Mouse (Mus musculus): ENCODE data around the gene Serinc2. TPM values are rescaled to one million over a fixed set of nuclear protein-coding genes. Genes with fewer than 3 reads are reported as not detected.

Gene Serinc2
- total RNA-seq, 2 experiments from 2014 or later = 11.5 to 12.8 TPM

Other genes with a start within 250 kb of the Serinc2 start
- 10 to 100 TPM; 14.6 to 15.8 TPM for gene Col16a1, start 231.4 kb downstream of the Serinc2 start, total RNA-seq (2021)
- gene Pef1, start 176.6 kb downstream of the Serinc2 start, total RNA-seq (2021) = 10 to 100 TPM; 79.7 to 82.3 TPM
- gene Hcrtr1, start 139.8 kb downstream of the Serinc2 start, total RNA-seq (2021) = 1 to 10 TPM; 1.6 to 2.4 TPM
- 10 to 100 TPM; 10.5 to 19.5 TPM for gene Tinagl1, start 104.1 kb downstream of the Serinc2 start, total RNA-seq (2021)
- not detected for gene Gm853, start 56.8 kb downstream of the Serinc2 start, total RNA-seq (2021)
- gene Fabp3, start 29.4 kb upstream of the Serinc2 start, total RNA-seq (2021) = 100 to 1,000 TPM; 135 to 150 TPM
- gene Gm10570, start 29.5 kb upstream of the Serinc2 start, total RNA-seq (2021) = under 1 TPM in 1 of 2 experiments, not detected in 1; 0.75 TPM
- gene Zcchc17, start 80.7 kb upstream of the Serinc2 start, total RNA-seq (2021) = 10 to 100 TPM; 59.3 to 70.6 TPM
- 10 to 100 TPM; 21.9 to 24.3 TPM for gene Snrnp40, start 80.9 kb upstream of the Serinc2 start, total RNA-seq (2021)

All from left cerebral cortex, adult 18-20 months (tissue).